Mouse (Mus musculus) liver, postnatal 0 days (tissue): ENCODE data around the gene Pnpla7. TPM values are rescaled to one million over a fixed set of nuclear protein-coding genes. Genes with fewer than 3 reads are reported as not detected.

Experiments used
- ATAC-seq: fragments of 200-750 bp; cut with Nextera tagmentation; 2 replicates; pipeline ENCODE4 v1.8.0; 2017; ENCODE audit warnings: mild to moderate bottlenecking, moderate library complexity
- DNase-seq: peaks from one replicate; pipeline ENCODE4 v3.0.0-alpha.2; 2016
- H3K27ac ChIP-seq: fragments of 300-500 bp; sonication (generic); 2 replicates; pipeline ENCODE4 v1.5.1; 2014; ENCODE audit warnings: antibody characterized with exemption, moderate library complexity, mild to moderate bottlenecking, low read depth
- H3K27me3 ChIP-seq: fragments of 300-500 bp; sonication (generic); 2 replicates; pipeline ENCODE4 v1.6.1; 2014; ENCODE audit warnings: low read length, control low read depth, mixed read lengths; ENCODE audit not compliant: insufficient read depth
- H3K36me3 ChIP-seq: fragments of 300-500 bp; sonication (generic); replicated peaks from 2 replicates; pipeline ENCODE4 v1.6.1; 2014; ENCODE audit warnings: mild to moderate bottlenecking, control low read depth, low read length, moderate library complexity, mixed read lengths; ENCODE audit not compliant: insufficient read depth
- H3K4me1 ChIP-seq: fragments of 300-500 bp; sonication (generic); 2 replicates; pipeline ENCODE4 v1.6.1; 2014; ENCODE audit warnings: antibody characterized with exemption, mild to moderate bottlenecking, control low read depth; ENCODE audit not compliant: insufficient read depth
- H3K4me2 ChIP-seq: fragments of 300-500 bp; sonication (generic); 2 replicates; pipeline ENCODE4 v1.6.1; 2014; ENCODE audit warnings: low read depth, mild to moderate bottlenecking, low read length, moderate library complexity, mixed read lengths
- H3K4me3 ChIP-seq: fragments of 300-500 bp; sonication (generic); 2 replicates; pipeline ENCODE4 v1.5.1; 2014; ENCODE audit warnings: low read depth, low read length
- H3K9ac ChIP-seq: fragments of 300-500 bp; sonication (generic); replicated peaks from 2 replicates; pipeline ENCODE4 v1.6.1; 2014; ENCODE audit warnings: mild to moderate bottlenecking, moderate library complexity
- H3K9me3 ChIP-seq: fragments of 300-500 bp; sonication (generic); 2 replicates; pipeline ENCODE4 v1.6.1; 2016; ENCODE audit warnings: mild to moderate bottlenecking, control low read depth, low read length, mixed read lengths
- CTCF ChIP-seq: sonication (generic); IDR thresholded peaks from 2 replicates; pipeline ENCODE4 v1.5.1; 2016; ENCODE audit warnings: antibody characterized with exemption, low read depth
- EP300 ChIP-seq: IDR thresholded peaks from 2 replicates; pipeline ENCODE4 v1.6.1; 2016; ENCODE audit warnings: antibody characterized with exemption, low read depth, mild to moderate bottlenecking
- WGBS: fragments of 180-500 bp; shearing (Covaris S2); extraction: QIAGEN DNeasy Blood & Tissue Kit; methylation state at CpG from one replicate; pipeline ENCODE4 v1.1.7; 2014; ENCODE audit not compliant: insufficient replicate concordance; 5-methylcytosine and 5-hydroxymethylcytosine counted together
- polyA plus RNA-seq: library from polyadenylated mRNA; unstranded; fragments of >200 nt; fragmentation: Nextera tagmentation; extraction: Ambion mirVana; gene quantifications from 2 replicates; pipeline ENCODE4 v1.2.1, GENCODE M21; 2015

Pnpla7 gene
- polyA plus RNA-seq, 1 experiment from 2014 or later, result 64.5 TPM

GRCm38 (mm10) chr2:25078967-25079366, 103.1 kb downstream of the Pnpla7 start:
- peak overlapping the region; percentile 45 for H3K4me2 ChIP-seq
- TF ChIP-seq EP300 (no peak), CTCF (no peak)
- H3K9me3 ChIP-seq, result no peaks in the 10 kb centered on the region
- ATAC-seq, result peak; percentile 71
- H3K36me3 ChIP-seq, result no peaks in the 10 kb centered on the region
- peak overlapping the region; percentile 72 for H3K27ac ChIP-seq
- H3K9ac ChIP-seq, result no peak overlapping the region
- 38% methylated on average over 1 of the region's 1 CpGs for WGBS
- H3K27me3 ChIP-seq, result no peaks in the 10 kb centered on the region
- DNase-seq, result peak; percentile 54
- no peak overlapping the region for H3K4me3 ChIP-seq
- peaks cover 10% of the 10 kb centered on the region for H3K4me1 ChIP-seq

DNA sequence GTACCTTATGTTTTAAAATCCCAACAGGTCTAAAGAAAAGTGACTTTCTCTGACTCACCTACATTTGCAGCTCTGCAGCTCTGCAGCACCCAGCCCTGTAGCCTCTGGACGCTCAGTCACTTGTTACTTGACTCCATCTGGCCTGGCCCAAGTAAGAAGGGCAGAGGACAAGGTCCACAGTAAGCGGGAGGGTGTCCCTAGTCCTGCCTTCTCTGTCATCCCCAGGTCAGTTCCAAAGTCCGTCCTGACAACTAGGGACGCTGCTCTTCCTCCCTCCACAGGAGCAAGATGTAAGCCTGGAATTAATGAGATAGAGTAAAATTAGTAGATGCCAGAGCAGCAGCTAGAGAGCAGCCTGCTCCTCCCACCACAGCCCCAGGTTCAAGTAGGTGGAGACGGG, 104.2 kb downstream of the Pnpla7 start, which contains the start of gene Entpd8:
Entpd8 (plus strand) TSS at position 229 of the 400 bp plus-strand sequence.
- WGBS, result 47% methylated on average over 5 of the region's 5 CpGs
- TF ChIP-seq CTCF, result no peak
- TF ChIP-seq EP300, result no peak
- peak within 1 kb of the TSS; percentile 72 for H3K27ac ChIP-seq

DNA sequence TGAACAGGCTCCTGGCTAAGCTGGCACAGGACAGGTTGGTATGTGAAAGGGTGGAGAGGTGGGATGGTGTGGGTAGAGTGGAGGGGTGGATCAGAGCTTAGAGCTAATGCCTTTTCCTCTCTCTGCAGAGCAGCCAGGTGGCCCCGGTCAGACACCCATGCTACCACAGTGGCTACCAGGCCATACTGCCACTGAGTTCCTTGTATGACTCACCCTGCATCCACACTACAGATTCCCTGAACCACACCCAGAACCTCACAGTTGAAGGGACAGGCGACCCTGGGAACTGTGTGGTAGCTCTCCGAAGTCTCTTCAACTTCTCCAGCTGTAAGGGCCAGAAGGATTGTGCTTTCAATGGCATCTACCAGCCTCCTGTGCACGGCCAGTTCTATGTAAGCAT, 107.9 kb downstream of the Pnpla7 start:
- H3K36me3 ChIP-seq, result no peaks in the 10 kb centered on the region
- peaks cover 4% of the 10 kb centered on the region for H3K4me1 ChIP-seq
- H3K9me3 ChIP-seq, result no peaks in the 10 kb centered on the region
- no peak overlapping the region for H3K4me2 ChIP-seq
- H3K4me3 ChIP-seq, result no peak overlapping the region
- ATAC-seq (no peak), DNase-seq (no peak)
- H3K9ac ChIP-seq, result no peak overlapping the region
- no peaks in the 10 kb centered on the region for H3K27me3 ChIP-seq
- WGBS, result 78% methylated on average over 4 of the region's 4 CpGs
- no peak for TF ChIP-seq EP300
- H3K27ac ChIP-seq, result no peak overlapping the region

More for the DNA sequence above, 104.2 kb downstream of the Pnpla7 start, which contains the start of gene Entpd8:
- H3K4me3 ChIP-seq, result peak within 1 kb of the TSS; percentile 24
- DNase-seq (no peak), ATAC-seq (peak; percentile 73)
- no peaks in the 10 kb centered on the region for H3K9me3 ChIP-seq
- H3K4me2 ChIP-seq, result peak within 1 kb of the TSS; percentile 67
- peaks cover 10% of the 10 kb centered on the region for H3K4me1 ChIP-seq
- H3K36me3 ChIP-seq, result no peaks in the 10 kb centered on the region
- no peaks in the 10 kb centered on the region for H3K27me3 ChIP-seq
- H3K9ac ChIP-seq, result peak within 1 kb of the TSS; percentile 18

DNA sequence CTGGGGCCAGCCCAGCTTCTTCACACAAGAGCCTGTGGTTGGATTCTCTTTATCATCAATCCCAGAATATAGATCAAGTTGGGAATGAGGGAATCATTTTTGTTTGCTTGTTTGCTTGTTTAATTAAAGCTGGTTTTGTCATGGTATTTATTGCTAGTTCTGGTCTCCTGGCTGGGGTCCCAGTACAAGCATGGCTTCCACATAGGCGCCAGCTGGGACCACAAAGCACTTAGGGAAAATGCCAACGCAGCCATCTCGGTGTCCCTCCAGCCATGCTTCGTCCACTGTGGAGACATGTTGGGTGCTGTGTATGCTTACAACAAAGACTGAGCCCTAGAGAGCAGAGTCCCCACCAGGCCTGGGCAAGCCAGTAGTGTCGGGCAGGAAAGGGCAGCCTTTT, 109.7 kb downstream of the Pnpla7 start:
- H3K4me1 ChIP-seq, result 0 out of 2 replicates have a peak, but pooled peaks cover 4% of the 10 kb centered on the region
- no peak overlapping the region for H3K9ac ChIP-seq

DNA sequence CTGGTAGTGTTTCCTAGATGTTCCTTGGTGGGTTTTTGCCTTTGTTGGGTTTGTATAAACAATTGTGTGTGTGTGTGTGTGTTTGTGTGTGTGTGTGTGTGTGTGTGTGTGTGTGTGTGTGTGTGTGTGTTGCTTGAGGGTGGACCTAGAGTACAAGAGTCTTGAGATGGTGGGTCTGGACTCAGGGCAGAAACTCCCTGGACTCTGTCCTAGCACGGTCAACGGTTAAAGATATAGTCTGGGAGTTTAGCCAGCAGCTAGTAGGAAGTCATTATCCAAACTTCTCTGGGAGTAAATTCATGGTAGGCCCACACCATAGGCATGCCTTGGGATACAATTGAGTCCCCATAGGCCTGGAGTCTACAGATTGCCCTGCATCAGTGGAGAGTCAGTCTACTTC, 112.0 kb downstream of the Pnpla7 start:
- Histone ChIP-seq H3K9ac (no peak overlapping the region), H3K27ac (no peak overlapping the region), H3K36me3 (no peaks in the 10 kb centered on the region), H3K27me3 (no peaks in the 10 kb centered on the region), H3K9me3 (no peaks in the 10 kb centered on the region), H3K4me1 (no peaks in the 10 kb centered on the region), H3K4me2 (no peak overlapping the region), H3K4me3 (no peak overlapping the region)
- TF ChIP-seq EP300 (no peak), CTCF (no peak)
- DNase-seq, result no peak
- WGBS, result 72% methylated on average over 2 of the region's 2 CpGs
- no peak for ATAC-seq

More for the DNA sequence above, 109.7 kb downstream of the Pnpla7 start:
- TF ChIP-seq CTCF (no peak), EP300 (no peak)
- no peaks in the 10 kb centered on the region for H3K36me3 ChIP-seq
- H3K9me3 ChIP-seq, result no peaks in the 10 kb centered on the region
- ATAC-seq, result no peak
- no peak overlapping the region for H3K27ac ChIP-seq
- H3K4me3 ChIP-seq, result no peak overlapping the region
- no peak overlapping the region for H3K4me2 ChIP-seq
- WGBS, result 92% methylated on average over 5 of the region's 5 CpGs
- H3K27me3 ChIP-seq, result no peaks in the 10 kb centered on the region
- DNase-seq, result no peak

- no peaks in the 10 kb centered on the region for H3K36me3 ChIP-seq
- H3K27ac ChIP-seq, result no peak overlapping the region
- no peak overlapping the region for H3K9ac ChIP-seq
- H3K27me3 ChIP-seq, result no peaks in the 10 kb centered on the region
- no peak for TF ChIP-seq EP300
- ATAC-seq, result no peak
- 65% methylated on average over 3 of the region's 3 CpGs for WGBS
- no peak overlapping the region for H3K4me2 ChIP-seq
- no peaks in the 10 kb centered on the region for H3K9me3 ChIP-seq
- H3K4me1 ChIP-seq, result no peaks in the 10 kb centered on the region
- no peak for DNase-seq
- no peak overlapping the region for H3K4me3 ChIP-seq
These were observed 112.8 kb downstream of the Pnpla7 start for GRCm38 (mm10) chr2:25088636-25089035.

DNA sequence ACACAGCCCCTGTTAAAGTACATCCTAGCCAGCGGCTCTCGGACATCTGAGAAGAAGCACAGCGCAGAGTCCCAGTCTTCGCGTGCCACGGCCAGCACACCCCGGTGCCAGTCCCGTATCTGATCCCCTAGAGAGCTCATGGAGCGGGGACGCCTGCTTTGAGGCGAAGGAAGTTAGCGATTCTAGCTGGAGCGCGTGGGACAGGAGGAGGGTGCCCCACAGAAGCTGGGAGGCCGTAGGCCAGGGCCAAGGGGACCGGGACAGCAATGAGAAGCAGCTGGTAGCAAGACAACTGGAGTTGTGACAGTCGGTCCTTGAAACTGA, 118.9 kb downstream of the Pnpla7 start:
- TF ChIP-seq EP300 (no peak), CTCF (no peak)
- Histone ChIP-seq H3K4me1 (peaks cover 12% of the 10 kb centered on the region), H3K4me3 (peak overlapping the region; percentile 15; the same call in 1 of the 2 replicates), H3K27ac (no peak overlapping the region), H3K27me3 (no peaks in the 10 kb centered on the region), H3K9me3 (no peaks in the 10 kb centered on the region), H3K36me3 (no peaks in the 10 kb centered on the region), H3K4me2 (peak overlapping the region; percentile 65), H3K9ac (peak overlapping the region; percentile 47; the same call in 1 of the 2 replicates)
- 45% methylated on average over 17 of the region's 17 CpGs for WGBS
- DNase-seq, result no peak
- peak; percentile 30 for ATAC-seq
